Mouse (Mus musculus): ENCODE measurements around the gene Zbtb12. TPM values are rescaled to one million over a fixed set of nuclear protein-coding genes. Genes with fewer than 3 reads are reported as not detected.
"Not testable (repeated sequence)": the region's sequence is repeated elsewhere in the genome, so short reads cannot be mapped to it uniquely, and the experiment has no call there.

Zbtb12 gene
- 2.2 and 2.3 TPM in 2 replicates for polyA plus RNA-seq (2014; fragmentation: Nextera tagmentation; extraction: Ambion mirVana)

GRCm38 (mm10) chr17:34879336-34879879 lies at the start of gene Zbtb12:
Gene Zbtb12, plus strand, starts transcription at chr17:34879483.
- no peak within 1 kb of the TSS for H3K4me3 ChIP-seq (ENCODE audit: low read depth, low read length)
- no peak within 1 kb of the TSS for H3K4me2 ChIP-seq (ENCODE audit: low read depth, low read length)
- H3K4me1 ChIP-seq (ENCODE audit: control insufficient read depth, insufficient read depth, low read length): no peaks in the 10 kb centered on the region
- H3K27me3 ChIP-seq (ENCODE audit: control insufficient read depth, insufficient read depth, low read length): 0 out of 2 replicates have a peak, but pooled peaks cover 4% of the 10 kb centered on the region
- H3K9ac ChIP-seq (replicated peaks; ENCODE audit: low read depth, low read length): no peak within 1 kb of the TSS
- no peak for ATAC-seq (ENCODE audit: low read depth)
- 64% methylated on average over 11 of the region's 11 CpGs for WGBS
- no peaks in the 10 kb centered on the region for H3K9me3 ChIP-seq (ENCODE audit: control insufficient read depth, low read length)
- H3K36me3 ChIP-seq (ENCODE audit: control insufficient read depth, insufficient read depth, low read length): no peaks in the 10 kb centered on the region
- H3K27ac ChIP-seq (ENCODE audit: low read depth, low read length): no peak within 1 kb of the TSS

GRCm38 (mm10) chr17:34830776-34831175 lies 48.5 kb upstream of the Zbtb12 start:
- H3K9ac ChIP-seq (replicated peaks; ENCODE audit: low read depth, low read length); H3K4me3 ChIP-seq (ENCODE audit: low read depth, low read length); H3K27ac ChIP-seq (ENCODE audit: low read depth, low read length); ATAC-seq (ENCODE audit: low read depth); H3K27me3 ChIP-seq (ENCODE audit: control insufficient read depth, insufficient read depth, low read length); H3K9me3 ChIP-seq (ENCODE audit: control insufficient read depth, low read length); H3K4me2 ChIP-seq (ENCODE audit: low read depth, low read length); H3K4me1 ChIP-seq (ENCODE audit: control insufficient read depth, insufficient read depth, low read length): not testable (repeated sequence)
- WGBS: 96% methylated on average over 1 of the region's 1 CpGs
- H3K36me3 ChIP-seq (ENCODE audit: control insufficient read depth, insufficient read depth, low read length): peaks cover 17% of the 10 kb centered on the region; the same call in 1 of the 2 replicates

GRCm38 (mm10) chr17:34836155-34836855 lies 43.0 kb upstream of the Zbtb12 start:
- Histone ChIP-seq H3K4me1 (ENCODE audit: control insufficient read depth, insufficient read depth, low read length) (peaks cover 20% of the 10 kb centered on the region), H3K4me3 (ENCODE audit: low read depth, low read length) (peak overlapping the region; percentile 72), H3K9me3 (ENCODE audit: control insufficient read depth, low read length) (no peaks in the 10 kb centered on the region), H3K9ac (replicated peaks; ENCODE audit: low read depth, low read length) (peak overlapping the region; percentile 70), H3K27me3 (ENCODE audit: control insufficient read depth, insufficient read depth, low read length) (no peaks in the 10 kb centered on the region), H3K27ac (ENCODE audit: low read depth, low read length) (peak overlapping the region; percentile 83), H3K36me3 (ENCODE audit: control insufficient read depth, insufficient read depth, low read length) (peaks cover 29% of the 10 kb centered on the region), H3K4me2 (ENCODE audit: low read depth, low read length) (peak overlapping the region; percentile 99)
- WGBS: 4% methylated on average over 47 of the region's 48 CpGs
- peak; percentile 83 for ATAC-seq (ENCODE audit: low read depth)

GRCm38 (mm10) chr17:34836856-34837221 lies 42.4 kb upstream of the Zbtb12 start, which contains the start of the genes Stk19 and Dxo:
Gene Stk19, minus strand, starts transcription at chr17:34836945.
Gene Dxo, plus strand, starts transcription at chr17:34837019.
- Histone ChIP-seq H3K9ac (replicated peaks; ENCODE audit: low read depth, low read length) (peak within 1 kb of the TSS; percentile 70), H3K27ac (ENCODE audit: low read depth, low read length) (peak within 1 kb of the TSS; percentile 83), H3K27me3 (ENCODE audit: control insufficient read depth, insufficient read depth, low read length) (no peaks in the 10 kb centered on the region), H3K9me3 (ENCODE audit: control insufficient read depth, low read length) (no peaks in the 10 kb centered on the region), H3K4me2 (ENCODE audit: low read depth, low read length) (peak within 1 kb of the TSS; percentile 99), H3K36me3 (ENCODE audit: control insufficient read depth, insufficient read depth, low read length) (peaks cover 34% of the 10 kb centered on the region), H3K4me3 (ENCODE audit: low read depth, low read length) (peak within 1 kb of the TSS; percentile 72), H3K4me1 (ENCODE audit: control insufficient read depth, insufficient read depth, low read length) (peaks cover 20% of the 10 kb centered on the region)
- peak; percentile 93 for ATAC-seq (ENCODE audit: low read depth)
- WGBS: under 1% methylated on average over 40 of the region's 40 CpGs

GRCm38 (mm10) chr17:34837464-34838324 lies 41.6 kb upstream of the Zbtb12 start:
- H3K9ac ChIP-seq (replicated peaks; ENCODE audit: low read depth, low read length): peak overlapping the region; percentile 70
- H3K9me3 ChIP-seq (ENCODE audit: control insufficient read depth, low read length): no peaks in the 10 kb centered on the region
- 35% methylated on average over 43 of the region's 43 CpGs for WGBS
- H3K4me3 ChIP-seq (ENCODE audit: low read depth, low read length): peak overlapping the region; percentile 72
- H3K4me1 ChIP-seq (ENCODE audit: control insufficient read depth, insufficient read depth, low read length): peaks cover 20% of the 10 kb centered on the region
- ATAC-seq (ENCODE audit: low read depth): peak; percentile 18; the same call in 1 of the 2 replicates
- no peaks in the 10 kb centered on the region for H3K27me3 ChIP-seq (ENCODE audit: control insufficient read depth, insufficient read depth, low read length)
- H3K27ac ChIP-seq (ENCODE audit: low read depth, low read length): peak overlapping the region; percentile 83
- H3K4me2 ChIP-seq (ENCODE audit: low read depth, low read length): peak overlapping the region; percentile 99
- peaks cover 43% of the 10 kb centered on the region for H3K36me3 ChIP-seq (ENCODE audit: control insufficient read depth, insufficient read depth, low read length)

GRCm38 (mm10) chr17:34838785-34839184 lies 40.5 kb upstream of the Zbtb12 start:
- Histone ChIP-seq H3K27me3 (ENCODE audit: control insufficient read depth, insufficient read depth, low read length) (no peaks in the 10 kb centered on the region), H3K9me3 (ENCODE audit: control insufficient read depth, low read length) (no peaks in the 10 kb centered on the region), H3K4me1 (ENCODE audit: control insufficient read depth, insufficient read depth, low read length) (peaks cover 20% of the 10 kb centered on the region), H3K9ac (replicated peaks; ENCODE audit: low read depth, low read length) (no peak overlapping the region), H3K36me3 (ENCODE audit: control insufficient read depth, insufficient read depth, low read length) (peaks cover 53% of the 10 kb centered on the region), H3K4me2 (ENCODE audit: low read depth, low read length) (no peak overlapping the region), H3K4me3 (ENCODE audit: low read depth, low read length) (no peak overlapping the region), H3K27ac (ENCODE audit: low read depth, low read length) (no peak overlapping the region)
- no peak for ATAC-seq (ENCODE audit: low read depth)
- WGBS: 93% methylated on average over 7 of the region's 7 CpGs

- H3K27me3 ChIP-seq (ENCODE audit: control insufficient read depth, insufficient read depth, low read length): no peaks in the 10 kb centered on the region
- peaks cover 71% of the 10 kb centered on the region for H3K36me3 ChIP-seq (ENCODE audit: control insufficient read depth, insufficient read depth, low read length)
- H3K9ac ChIP-seq (replicated peaks; ENCODE audit: low read depth, low read length): no peak overlapping the region
- H3K4me1 ChIP-seq (ENCODE audit: control insufficient read depth, insufficient read depth, low read length): peaks cover 16% of the 10 kb centered on the region
- ATAC-seq (ENCODE audit: low read depth): no peak
- no peak overlapping the region for H3K27ac ChIP-seq (ENCODE audit: low read depth, low read length)
- H3K9me3 ChIP-seq (ENCODE audit: control insufficient read depth, low read length): no peaks in the 10 kb centered on the region
- H3K4me2 ChIP-seq (ENCODE audit: low read depth, low read length): no peak overlapping the region
- no peak overlapping the region for H3K4me3 ChIP-seq (ENCODE audit: low read depth, low read length)
- WGBS: 87% methylated on average over 6 of the region's 6 CpGs
These were observed 38.5 kb upstream of the Zbtb12 start for GRCm38 (mm10) chr17:34840736-34841307.

- no peak overlapping the region for H3K27ac ChIP-seq (ENCODE audit: low read depth, low read length)
- WGBS: 97% methylated on average over 13 of the region's 13 CpGs
- no peak overlapping the region for H3K4me3 ChIP-seq (ENCODE audit: low read depth, low read length)
- no peak for ATAC-seq (ENCODE audit: low read depth)
- H3K9me3 ChIP-seq (ENCODE audit: control insufficient read depth, low read length): no peaks in the 10 kb centered on the region
- H3K9ac ChIP-seq (replicated peaks; ENCODE audit: low read depth, low read length): no peak overlapping the region
- H3K27me3 ChIP-seq (ENCODE audit: control insufficient read depth, insufficient read depth, low read length): no peaks in the 10 kb centered on the region
- H3K36me3 ChIP-seq (ENCODE audit: control insufficient read depth, insufficient read depth, low read length): peaks cover 71% of the 10 kb centered on the region
- H3K4me2 ChIP-seq (ENCODE audit: low read depth, low read length): no peak overlapping the region
- peaks cover 6% of the 10 kb centered on the region; the same call in 1 of the 2 replicates for H3K4me1 ChIP-seq (ENCODE audit: control insufficient read depth, insufficient read depth, low read length)
These were observed 34.4 kb upstream of the Zbtb12 start for GRCm38 (mm10) chr17:34844884-34845283.

Data from neural tube, embryonic 14.5 days (tissue).